Mouse (Mus musculus): ENCODE measurements at regions not wholly inside any gene's neighbourhood (a gene's known extent, or its start where the extent isn't known, plus 50 kb on each side); places are given as distances from the start of the nearest gene placed in this dataset.

- peak; percentile 54; the same call in 1 of the 2 replicates for TF ChIP-seq CTCF (IDR thresholded peaks at IDR 0.05; ENCODE audit: borderline replicate concordance, extremely low read depth, insufficient read depth, insufficient read length)
- no peak for TF ChIP-seq POLR2A (IDR thresholded peaks at IDR 0.05; ENCODE audit: borderline replicate concordance, extremely low read depth, insufficient read depth, insufficient read length, poor library complexity, severe bottlenecking)
- DNase-seq (ENCODE audit: low read depth) = peak; percentile 81
Observed at GRCm38 (mm10) chr1:193673236-193673830, 303.2 kb upstream of the Camk1g start.

GRCm38 (mm10) chr1:193672681-193673080 is 302.6 kb upstream of the Camk1g start:
- TF ChIP-seq CTCF (IDR thresholded peaks at IDR 0.05; ENCODE audit: borderline replicate concordance, extremely low read depth, insufficient read depth, insufficient read length) (no peak), POLR2A (IDR thresholded peaks at IDR 0.05; ENCODE audit: borderline replicate concordance, extremely low read depth, insufficient read depth, insufficient read length, poor library complexity, severe bottlenecking) (no peak)

GRCm38 (mm10) chr1:193671816-193672254 is 301.7 kb upstream of the Camk1g start:
- TF ChIP-seq POLR2A (IDR thresholded peaks at IDR 0.05; ENCODE audit: borderline replicate concordance, extremely low read depth, insufficient read depth, insufficient read length, poor library complexity, severe bottlenecking) = no peak
- no peak for TF ChIP-seq CTCF (IDR thresholded peaks at IDR 0.05; ENCODE audit: borderline replicate concordance, extremely low read depth, insufficient read depth, insufficient read length)
- DNase-seq (ENCODE audit: low read depth) = peak; percentile 94

More at GRCm38 (mm10) chr1:193672681-193673080, 302.6 kb upstream of the Camk1g start:
- peak; percentile 16 for DNase-seq (ENCODE audit: low read depth)

- TF ChIP-seq CTCF (IDR thresholded peaks at IDR 0.05; ENCODE audit: borderline replicate concordance, extremely low read depth, insufficient read depth, insufficient read length) (no peak), POLR2A (IDR thresholded peaks at IDR 0.05; ENCODE audit: borderline replicate concordance, extremely low read depth, insufficient read depth, insufficient read length, poor library complexity, severe bottlenecking) (no peak)
- DNase-seq (ENCODE audit: low read depth) = peak; percentile 56
Observed at GRCm38 (mm10) chr1:193671046-193671445, 300.9 kb upstream of the Camk1g start.

- no peak for DNase-seq (ENCODE audit: low read depth)
- TF ChIP-seq POLR2A (IDR thresholded peaks at IDR 0.05; ENCODE audit: borderline replicate concordance, extremely low read depth, insufficient read depth, insufficient read length, poor library complexity, severe bottlenecking) (no peak), CTCF (IDR thresholded peaks at IDR 0.05; ENCODE audit: borderline replicate concordance, extremely low read depth, insufficient read depth, insufficient read length) (no peak)
Observed at GRCm38 (mm10) chr1:193670008-193670407, 299.9 kb upstream of the Camk1g start.

- DNase-seq (ENCODE audit: low read depth) = peak; percentile 60
- no peak for TF ChIP-seq POLR2A (IDR thresholded peaks at IDR 0.05; ENCODE audit: borderline replicate concordance, extremely low read depth, insufficient read depth, insufficient read length, poor library complexity, severe bottlenecking)
- TF ChIP-seq CTCF (IDR thresholded peaks at IDR 0.05; ENCODE audit: borderline replicate concordance, extremely low read depth, insufficient read depth, insufficient read length) = no peak
Observed at GRCm38 (mm10) chr1:193668841-193669240, 298.7 kb upstream of the Camk1g start.

- DNase-seq (ENCODE audit: low read depth) = peak; percentile 29
- TF ChIP-seq CTCF (IDR thresholded peaks at IDR 0.05; ENCODE audit: borderline replicate concordance, extremely low read depth, insufficient read depth, insufficient read length) (no peak), POLR2A (IDR thresholded peaks at IDR 0.05; ENCODE audit: borderline replicate concordance, extremely low read depth, insufficient read depth, insufficient read length, poor library complexity, severe bottlenecking) (no peak)
Observed at GRCm38 (mm10) chr1:193665854-193666253, 295.8 kb upstream of the Camk1g start.

- no peak for TF ChIP-seq POLR2A (IDR thresholded peaks at IDR 0.05; ENCODE audit: borderline replicate concordance, extremely low read depth, insufficient read depth, insufficient read length, poor library complexity, severe bottlenecking)
- no peak for TF ChIP-seq CTCF (IDR thresholded peaks at IDR 0.05; ENCODE audit: borderline replicate concordance, extremely low read depth, insufficient read depth, insufficient read length)
- DNase-seq (ENCODE audit: low read depth) = no peak
Observed at GRCm38 (mm10) chr1:193664569-193664968, 294.5 kb upstream of the Camk1g start.

GRCm38 (mm10) chr1:193663587-193663986 is 293.5 kb upstream of the Camk1g start:
- DNase-seq (ENCODE audit: low read depth) = no peak
- TF ChIP-seq POLR2A (IDR thresholded peaks at IDR 0.05; ENCODE audit: borderline replicate concordance, extremely low read depth, insufficient read depth, insufficient read length, poor library complexity, severe bottlenecking) (no peak), CTCF (IDR thresholded peaks at IDR 0.05; ENCODE audit: borderline replicate concordance, extremely low read depth, insufficient read depth, insufficient read length) (no peak)

GRCm38 (mm10) chr1:193662166-193662890 is 292.2 kb upstream of the Camk1g start:
- TF ChIP-seq POLR2A (IDR thresholded peaks at IDR 0.05; ENCODE audit: borderline replicate concordance, extremely low read depth, insufficient read depth, insufficient read length, poor library complexity, severe bottlenecking) = no peak
- TF ChIP-seq CTCF (IDR thresholded peaks at IDR 0.05; ENCODE audit: borderline replicate concordance, extremely low read depth, insufficient read depth, insufficient read length) = no peak
- peak; percentile 73 for DNase-seq (ENCODE audit: low read depth)

GRCm38 (mm10) chr1:193661377-193661776 is 291.3 kb upstream of the Camk1g start:
- no peak for TF ChIP-seq CTCF (IDR thresholded peaks at IDR 0.05; ENCODE audit: borderline replicate concordance, extremely low read depth, insufficient read depth, insufficient read length)
- no peak for TF ChIP-seq POLR2A (IDR thresholded peaks at IDR 0.05; ENCODE audit: borderline replicate concordance, extremely low read depth, insufficient read depth, insufficient read length, poor library complexity, severe bottlenecking)

More at GRCm38 (mm10) chr1:193661377-193661776, 291.3 kb upstream of the Camk1g start:
- no peak for DNase-seq (ENCODE audit: low read depth)
